Mouse (Mus musculus): ENCODE measurements around the gene Olfr523. TPM values are rescaled to one million over a fixed set of nuclear protein-coding genes. Genes with fewer than 3 reads are reported as not detected.
A peak's percentile ranks its signal among the peaks of the same experiment; 100 is the strongest.
"Not testable (repeated sequence)": the region's sequence is repeated elsewhere in the genome, so short reads cannot be mapped to it uniquely, and the experiment has no call there.

The Olfr523 gene
- under 1 TPM in 1 of 4 experiments, not detected in 3; 0.39 TPM for total RNA-seq (2022)

- no peak for DNase-seq (ENCODE audit: low spot score in 2 of 2)
Measured at GRCm38 (mm10) chr7:140172936-140173335, at the start of gene Olfr523. TSS of gene Olfr523 (plus strand) at chr7:140173217.

- DNase-seq (ENCODE audit: low spot score in 2 of 2), result no peak
Measured at GRCm38 (mm10) chr7:140124382-140124781, 48.6 kb upstream of the Olfr523 start.

- DNase-seq (ENCODE audit: low spot score in 2 of 2), result peak; percentile 79 to 86
Measured at GRCm38 (mm10) chr7:140125278-140126021, 47.6 kb upstream of the Olfr523 start.

GRCm38 (mm10) chr7:140126022-140126350 lies 47.0 kb upstream of the Olfr523 start:
- no peak for DNase-seq (ENCODE audit: low spot score in 2 of 2)

GRCm38 (mm10) chr7:140126934-140127333 lies 46.1 kb upstream of the Olfr523 start:
- no peak for DNase-seq (ENCODE audit: low spot score in 2 of 2)

- DNase-seq (ENCODE audit: low spot score in 2 of 2), result no peak
Measured at GRCm38 (mm10) chr7:140127911-140128310, 45.1 kb upstream of the Olfr523 start.

GRCm38 (mm10) chr7:140132184-140132583 lies 40.8 kb upstream of the Olfr523 start:
- DNase-seq (ENCODE audit: low spot score in 2 of 2), result not testable (repeated sequence)

- DNase-seq (ENCODE audit: low spot score in 2 of 2), result not testable (repeated sequence)
Measured at GRCm38 (mm10) chr7:140134033-140134432, 39.0 kb upstream of the Olfr523 start.

GRCm38 (mm10) chr7:140135106-140135770 lies 37.8 kb upstream of the Olfr523 start:
- DNase-seq (ENCODE audit: low spot score in 2 of 2), result no peak

GRCm38 (mm10) chr7:140137135-140138020 lies 35.6 kb upstream of the Olfr523 start, which contains the start of gene Mtg1:
TSS of gene Mtg1 (plus strand) at chr7:140137564.
- peak; percentile 94 to 99 for DNase-seq (ENCODE audit: low spot score in 2 of 2)

- DNase-seq (ENCODE audit: low spot score in 2 of 2), result no peak
Measured at GRCm38 (mm10) chr7:140138021-140138310, 35.1 kb upstream of the Olfr523 start.

- peak in 1 of 2 experiments; percentile 68 for DNase-seq (ENCODE audit: low spot score in 2 of 2)
Measured at GRCm38 (mm10) chr7:140141350-140141749, 31.7 kb upstream of the Olfr523 start.

GRCm38 (mm10) chr7:140144550-140144949 lies 28.5 kb upstream of the Olfr523 start:
- no peak for DNase-seq (ENCODE audit: low spot score in 2 of 2)

- peak in 1 of 2 experiments; percentile 60 for DNase-seq (ENCODE audit: low spot score in 2 of 2)
Measured at GRCm38 (mm10) chr7:140153383-140153782, 19.6 kb upstream of the Olfr523 start.

GRCm38 (mm10) chr7:140153829-140154217 lies 19.2 kb upstream of the Olfr523 start:
- DNase-seq (ENCODE audit: low spot score in 2 of 2), result no peak

- peak; percentile 70 to 76 for DNase-seq (ENCODE audit: low spot score in 2 of 2)
Measured at GRCm38 (mm10) chr7:140154218-140154927, 18.6 kb upstream of the Olfr523 start, which contains the start of gene Sprn. TSS of gene Sprn (minus strand) at chr7:140154877.

GRCm38 (mm10) chr7:140160363-140160762 lies 12.7 kb upstream of the Olfr523 start:
- DNase-seq (ENCODE audit: low spot score in 2 of 2), result no peak

- DNase-seq (ENCODE audit: low spot score in 2 of 2), result no peak
Measured at GRCm38 (mm10) chr7:140164664-140165063, 8.4 kb upstream of the Olfr523 start, which contains the start of gene Olfr522. TSS of gene Olfr522 (minus strand) at chr7:140164764.

- DNase-seq (ENCODE audit: low spot score in 2 of 2), result no peak
Measured at GRCm38 (mm10) chr7:140167950-140168349, 5.1 kb upstream of the Olfr523 start.

- no peak for DNase-seq (ENCODE audit: low spot score in 2 of 2)
Measured at GRCm38 (mm10) chr7:140169386-140169785, 3.6 kb upstream of the Olfr523 start.

- no peak for DNase-seq (ENCODE audit: low spot score in 2 of 2)
Measured at GRCm38 (mm10) chr7:140170863-140171262, 2.2 kb upstream of the Olfr523 start.
